Mouse (Mus musculus) urinary bladder, postnatal 0 days (tissue): Measurements from ENCODE around the gene Shisa3. TPM values are rescaled to one million over a fixed set of nuclear protein-coding genes. Genes with fewer than 3 reads are reported as not detected.

ENCODE experiments used
- microRNA-seq: library from miRNA; unstranded; fragments of <30 nt; microRNA quantifications from one replicate; pipeline ENCODE4, GENCODE M21; 2016
- polyA plus RNA-seq: library from polyadenylated mRNA; unstranded; fragments of >200 nt; fragmentation: Nextera tagmentation; extraction: Ambion mirVana; gene quantifications from 2 replicates; pipeline ENCODE4 v1.2.1, GENCODE M21; 2015

The Shisa3 gene
- polyA plus RNA-seq, result 2.1 and 2.7 TPM in 2 replicates

GRCm38 (mm10) chr5:67607804-67608673, at the start of gene Shisa3:
Gene Shisa3 (plus strand): TSS chr5:67607882.

Small RNAs within 50 kb of the gene (microRNA-seq; reads per million reads assigned to microRNA genes)
- gene Gm23617, result not detected

Other genes with a start within 250 kb of the Shisa3 start
- 2.2 and 2.5 TPM in 2 replicates for gene Bend4, start 179.6 kb upstream of the Shisa3 start, polyA plus RNA-seq
- 2.9 and 3.5 TPM in 2 replicates for gene Atp8a1, start 239.6 kb downstream of the Shisa3 start, polyA plus RNA-seq